Mouse (Mus musculus) small intestine, adult 2 months (tissue): ENCODE measurements at regions not wholly inside any gene's neighbourhood (a gene's known extent, or its start where the extent isn't known, plus 50 kb on each side); places are given as distances from the start of the nearest gene placed in this dataset.

Experiments used
- CTCF ChIP-seq: fragments of 200-500 bp; IDR thresholded peaks from 2 replicates; pipeline ENCODE4 v1.5.1; 2012; ENCODE audit warnings: low read depth, mild to moderate bottlenecking, control low read depth, inconsistent platforms, low read length, moderate library complexity, mixed read lengths; ENCODE audit not compliant: insufficient replicate concordance, insufficient read length; ENCODE audit errors: extremely low read depth
- POLR2A ChIP-seq: fragments of 200-500 bp; IDR thresholded peaks from 2 replicates; pipeline ENCODE4 v1.6.1; 2012; ENCODE audit warnings: low read depth, mild to moderate bottlenecking, control low read depth, inconsistent platforms, low read length, moderate library complexity

- TF ChIP-seq POLR2A (no peak), CTCF (no peak)
Observed at GRCm38 (mm10) chr9:66661596-66661995, 51.9 kb upstream of the Car12 start.
